Mouse (Mus musculus) heart, adult 18-20 months (tissue): ENCODE measurements at regions not wholly inside any gene's neighbourhood (a gene's known extent, or its start where the extent isn't known, plus 50 kb on each side); places are given as distances from the start of the nearest gene placed in this dataset.

Experiments
- DNase-seq, 2 experiments: peaks; one replicate each; pipeline ENCODE4 v3.0.0; 2021 to 2022; ENCODE audit warnings: mixed read lengths in 1 of 2

DNA sequence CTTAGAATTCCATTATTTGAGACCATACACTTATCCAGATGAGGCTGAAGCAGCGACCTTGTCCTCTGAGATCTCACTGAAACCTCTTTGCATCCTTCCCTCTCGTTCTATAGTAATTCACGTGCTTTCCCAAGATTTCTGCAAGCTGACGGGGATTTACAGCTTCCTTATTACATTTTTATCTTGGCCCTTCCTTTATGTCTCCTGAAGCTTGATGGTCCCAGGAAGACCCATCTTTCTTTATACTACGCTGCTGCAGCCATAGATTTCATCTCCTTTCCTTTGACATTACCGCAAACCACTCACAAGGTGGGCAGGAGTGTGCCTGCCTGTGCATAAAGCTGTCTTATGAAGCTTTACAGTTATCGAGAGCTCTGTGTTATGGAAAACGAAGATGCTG, 63.3 kb upstream of the Rbms3 start:
- no peak for DNase-seq

GRCm38 (mm10) chr9:117692486-117692885, 62.8 kb upstream of the Rbms3 start:
- no peak for DNase-seq

DNA sequence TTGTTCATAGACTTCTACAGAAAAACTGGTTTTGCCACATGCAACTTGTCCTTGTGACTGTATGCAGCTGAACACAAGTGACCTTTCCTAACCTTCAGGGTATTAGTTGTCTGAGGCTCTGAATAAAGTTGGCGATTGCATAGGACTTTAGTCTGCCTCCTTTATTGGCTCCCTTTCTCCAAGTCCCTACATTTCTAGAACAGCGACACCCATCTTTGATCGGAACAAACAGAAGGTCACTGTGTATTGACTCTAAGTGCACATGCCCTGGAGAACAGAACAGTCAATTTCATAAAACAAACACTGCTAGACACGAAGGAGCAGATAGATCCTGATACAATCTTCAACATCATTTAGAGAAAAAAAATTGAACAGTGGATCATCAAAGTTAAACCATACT, 60.2 kb upstream of the Rbms3 start:
- no peak for DNase-seq
